Mouse (Mus musculus) olfactory bulb, adult 2 months (tissue): ENCODE data around the gene Nek9.

ENCODE experiments used
- CTCF ChIP-seq: fragments of 200-500 bp; IDR thresholded peaks from 2 replicates; pipeline ENCODE4 v1.5.1; 2012; ENCODE audit warnings: low read depth, mild to moderate bottlenecking, low read length, moderate library complexity; ENCODE audit not compliant: insufficient read depth
- POLR2A ChIP-seq: fragments of 200-500 bp; IDR thresholded peaks from 2 replicates; pipeline ENCODE4 v1.6.1; 2012; ENCODE audit warnings: mild to moderate bottlenecking, low read depth, low read length, moderate library complexity; ENCODE audit not compliant: insufficient read depth

- TF ChIP-seq POLR2A (no peak), CTCF (no peak)
Measured at GRCm38 (mm10) chr12:85337567-85338311, 1.4 kb downstream of the Nek9 start.
